Mouse (Mus musculus) testis, adult 2 months (tissue): Measurements from ENCODE around the gene Abcg8. TPM values are rescaled to one million over a fixed set of nuclear protein-coding genes. Genes with fewer than 3 reads are reported as not detected.

Source experiments
- H3K27ac ChIP-seq: fragments of 200-500 bp; 2 replicates; pipeline ENCODE4 v1.5.1; 2012; ENCODE audit warnings: low read depth, low read length; ENCODE audit not compliant: control insufficient read depth, insufficient read depth
- H3K27me3 ChIP-seq: fragments of 200-500 bp; 2 replicates; pipeline ENCODE4 v1.6.1; 2012; ENCODE audit warnings: mild to moderate bottlenecking, low read length, moderate library complexity; ENCODE audit not compliant: control insufficient read depth, insufficient read depth
- H3K36me3 ChIP-seq: fragments of 200-500 bp; 2 replicates; pipeline ENCODE4 v1.6.1; 2012; ENCODE audit warnings: mild to moderate bottlenecking, low read length; ENCODE audit not compliant: control insufficient read depth, insufficient read depth
- H3K4me1 ChIP-seq: fragments of 200-500 bp; 2 replicates; pipeline ENCODE4 v1.6.1; 2012; ENCODE audit warnings: low read length; ENCODE audit not compliant: control insufficient read depth, insufficient read depth
- H3K4me3 ChIP-seq: fragments of 200-500 bp; 2 replicates; pipeline ENCODE4 v1.5.1; 2012; ENCODE audit warnings: low read depth, mild to moderate bottlenecking, low read length, moderate library complexity, mixed read lengths; ENCODE audit not compliant: control insufficient read depth
- CTCF ChIP-seq: fragments of 200-500 bp; IDR thresholded peaks from 2 replicates; pipeline ENCODE4 v1.5.1; 2012; ENCODE audit warnings: low read depth, mild to moderate bottlenecking, inconsistent platforms, low read length, moderate library complexity; ENCODE audit not compliant: control insufficient read depth, insufficient read depth, insufficient replicate concordance
- POLR2A ChIP-seq: fragments of 200-500 bp; IDR thresholded peaks from 2 replicates; pipeline ENCODE4 v1.6.1; 2012; ENCODE audit warnings: low read depth, mild to moderate bottlenecking, inconsistent platforms, low read length, moderate library complexity; ENCODE audit not compliant: control insufficient read depth
- polyA plus RNA-seq: library from polyadenylated mRNA; depleted of rRNA; stranded (reverse); fragments of >200 nt; gene quantifications from 2 replicates; pipeline ENCODE4 v1.2.3, GENCODE M21; 2012

The Abcg8 gene
- polyA plus RNA-seq, 1 experiment: 4.3 TPM

- Histone ChIP-seq H3K4me3 (no peak overlapping the region), H3K27me3 (no peaks in the 10 kb centered on the region), H3K4me1 (no peaks in the 10 kb centered on the region), H3K27ac (no peak overlapping the region), H3K36me3 (no peaks in the 10 kb centered on the region)
- no peak for TF ChIP-seq POLR2A
- TF ChIP-seq CTCF: no peak
Observed at GRCm38 (mm10) chr17:84639796-84640378, 36.2 kb upstream of the Abcg8 start.

GRCm38 (mm10) chr17:84641893-84642292 is 34.2 kb upstream of the Abcg8 start:
- H3K27me3 ChIP-seq: no peaks in the 10 kb centered on the region
- H3K4me1 ChIP-seq: no peaks in the 10 kb centered on the region
- no peaks in the 10 kb centered on the region for H3K36me3 ChIP-seq
- no peak for TF ChIP-seq POLR2A
- TF ChIP-seq CTCF: peak; percentile 60; the same call in 1 of the 2 replicates
- no peak overlapping the region for H3K4me3 ChIP-seq
- H3K27ac ChIP-seq: no peak overlapping the region

GRCm38 (mm10) chr17:84642324-84642723 is 33.8 kb upstream of the Abcg8 start:
- TF ChIP-seq POLR2A (no peak), CTCF (no peak)

GRCm38 (mm10) chr17:84644292-84645050 is 31.6 kb upstream of the Abcg8 start:
- H3K4me1 ChIP-seq: no peaks in the 10 kb centered on the region
- H3K27ac ChIP-seq: no peak overlapping the region
- H3K4me3 ChIP-seq: no peak overlapping the region
- TF ChIP-seq POLR2A (no peak), CTCF (no peak)
- no peaks in the 10 kb centered on the region for H3K36me3 ChIP-seq
- no peaks in the 10 kb centered on the region for H3K27me3 ChIP-seq

More at GRCm38 (mm10) chr17:84642324-84642723, 33.8 kb upstream of the Abcg8 start:
- H3K27me3 ChIP-seq: no peaks in the 10 kb centered on the region
- H3K4me1 ChIP-seq: no peaks in the 10 kb centered on the region
- H3K36me3 ChIP-seq: no peaks in the 10 kb centered on the region
- no peak overlapping the region for H3K27ac ChIP-seq
- H3K4me3 ChIP-seq: no peak overlapping the region

GRCm38 (mm10) chr17:84645119-84645518 is 31.0 kb upstream of the Abcg8 start:
- H3K27ac ChIP-seq: no peak overlapping the region
- no peaks in the 10 kb centered on the region for H3K36me3 ChIP-seq
- TF ChIP-seq CTCF: no peak
- no peak for TF ChIP-seq POLR2A
- no peak overlapping the region for H3K4me3 ChIP-seq
- no peaks in the 10 kb centered on the region for H3K27me3 ChIP-seq
- no peaks in the 10 kb centered on the region for H3K4me1 ChIP-seq

- H3K4me3 ChIP-seq: no peak overlapping the region
- no peak overlapping the region for H3K27ac ChIP-seq
- no peaks in the 10 kb centered on the region for H3K27me3 ChIP-seq
- H3K36me3 ChIP-seq: no peaks in the 10 kb centered on the region
- H3K4me1 ChIP-seq: no peaks in the 10 kb centered on the region
- TF ChIP-seq CTCF: no peak
- TF ChIP-seq POLR2A: no peak
Observed at GRCm38 (mm10) chr17:84645894-84646293, 30.2 kb upstream of the Abcg8 start.

- no peak overlapping the region for H3K27ac ChIP-seq
- H3K4me1 ChIP-seq: no peaks in the 10 kb centered on the region
- H3K27me3 ChIP-seq: no peaks in the 10 kb centered on the region
- no peaks in the 10 kb centered on the region for H3K36me3 ChIP-seq
- no peak for TF ChIP-seq POLR2A
- no peak for TF ChIP-seq CTCF
- H3K4me3 ChIP-seq: no peak overlapping the region
Observed at GRCm38 (mm10) chr17:84646477-84646876, 29.6 kb upstream of the Abcg8 start.
